Mouse (Mus musculus) adrenal gland, postnatal 10 days (tissue): ENCODE data around the gene Tex11. TPM values are rescaled to one million over a fixed set of nuclear protein-coding genes. Genes with fewer than 3 reads are reported as not detected.
"Not testable (repeated sequence)": the region's sequence is repeated elsewhere in the genome, so short reads cannot be mapped to it uniquely, and the experiment has no call there.

ENCODE experiments used
- DNase-seq: peaks from one replicate; pipeline ENCODE4 v3.0.0; 2021; ENCODE audit warnings: mixed read lengths
- long read RNA-seq, 2 experiments: library from polyadenylated mRNA; stranded (forward); transcript quantifications; one replicate each; pipeline ENCODE4 v2.0.0; 2021
- total RNA-seq, 2 experiments: library from RNA; stranded (reverse); gene quantifications; 2 replicates each; pipeline ENCODE4 v1.2.3; 2021

Tex11 gene
- not detected for total RNA-seq
- long read RNA-seq, experiment 1: 0 reads
- long read RNA-seq, experiment 2: 0 reads

DNA sequence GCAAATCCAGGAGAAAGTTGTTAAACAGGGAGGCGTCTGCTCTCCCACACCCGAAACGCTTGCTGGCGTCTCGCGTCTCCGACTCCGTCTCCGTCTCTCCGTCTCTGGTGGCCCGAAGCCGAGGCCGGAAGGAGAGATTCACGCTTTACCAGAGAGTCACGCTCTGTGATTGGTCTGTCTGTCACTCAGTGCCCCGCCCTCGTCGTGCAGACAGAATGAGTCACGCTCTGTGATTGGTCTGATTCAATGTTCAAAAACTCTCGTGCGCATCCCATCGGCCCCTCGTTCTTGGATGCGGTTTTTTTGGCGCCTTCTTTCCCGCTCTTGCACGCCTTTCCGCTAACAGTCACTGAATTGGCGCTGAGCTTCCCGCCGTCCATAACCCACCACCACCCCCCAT is at the start of gene Tex11:
Gene Tex11 (minus strand): TSS at position 127 of the 400 bp plus-strand sequence.
- no peak for DNase-seq

DNA sequence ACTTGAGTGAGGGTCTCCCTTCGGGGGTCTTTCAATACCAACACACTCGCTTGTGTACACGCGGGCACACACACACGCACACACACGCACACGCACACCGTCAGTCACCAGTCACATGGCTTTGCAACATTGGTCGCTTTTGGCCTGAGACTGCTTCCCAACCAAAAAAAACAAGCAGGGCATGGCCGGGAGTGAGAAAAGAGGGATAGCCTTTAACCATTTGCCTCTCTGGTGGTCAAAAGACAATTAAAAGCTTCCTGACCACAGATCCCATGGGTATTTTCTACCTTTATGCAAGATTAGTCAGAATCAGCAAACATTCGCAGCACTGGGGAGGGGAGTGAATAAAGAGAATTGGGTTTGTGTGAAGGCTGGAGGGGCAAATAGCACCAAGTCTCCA is 26.5 kb upstream of the Tex11 start, which contains the start of gene Slc7a3:
Gene Slc7a3 (minus strand): TSS at position 101 of the 400 bp plus-strand sequence.
- DNase-seq: no peak

DNA sequence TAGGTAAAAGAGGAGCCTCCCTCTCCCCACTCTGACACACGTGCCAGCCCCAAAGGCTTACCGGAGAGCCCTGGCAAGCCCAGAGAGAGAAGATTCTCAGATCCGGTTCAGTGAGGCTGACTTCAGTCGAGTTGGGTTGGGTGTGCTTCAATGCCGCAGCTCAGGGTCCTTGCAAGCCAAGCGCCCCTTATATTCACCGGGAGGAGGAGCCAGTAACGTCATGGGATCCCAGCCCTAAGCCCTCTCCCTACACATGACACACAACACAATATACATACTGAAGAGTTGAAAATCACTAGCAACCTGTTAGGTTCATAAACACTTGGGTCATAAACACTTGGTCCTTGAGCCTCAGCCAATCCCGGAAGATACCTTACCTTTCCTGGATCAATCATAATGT is 25.7 kb upstream of the Tex11 start:
- DNase-seq: not testable (repeated sequence)

DNA sequence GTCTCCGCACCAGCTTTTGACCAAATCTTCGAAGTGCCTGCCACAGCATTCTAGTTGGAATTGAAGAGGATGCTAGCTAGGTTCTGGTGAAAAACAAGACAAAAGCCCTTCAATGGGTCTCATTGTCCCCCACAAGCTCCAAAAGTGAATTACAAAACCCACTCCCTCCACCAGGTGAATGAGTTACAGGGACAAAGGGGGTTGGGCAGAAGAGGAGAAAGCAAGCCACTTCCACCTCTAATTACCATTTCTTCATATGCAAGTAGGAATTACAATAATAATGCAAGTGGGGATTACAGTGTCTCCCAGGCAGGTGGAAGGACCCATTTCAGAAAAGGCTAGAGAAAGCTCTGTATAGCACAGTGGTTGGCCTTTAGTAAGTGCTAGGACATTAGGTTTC is 24.7 kb upstream of the Tex11 start:
- no peak for DNase-seq

DNA sequence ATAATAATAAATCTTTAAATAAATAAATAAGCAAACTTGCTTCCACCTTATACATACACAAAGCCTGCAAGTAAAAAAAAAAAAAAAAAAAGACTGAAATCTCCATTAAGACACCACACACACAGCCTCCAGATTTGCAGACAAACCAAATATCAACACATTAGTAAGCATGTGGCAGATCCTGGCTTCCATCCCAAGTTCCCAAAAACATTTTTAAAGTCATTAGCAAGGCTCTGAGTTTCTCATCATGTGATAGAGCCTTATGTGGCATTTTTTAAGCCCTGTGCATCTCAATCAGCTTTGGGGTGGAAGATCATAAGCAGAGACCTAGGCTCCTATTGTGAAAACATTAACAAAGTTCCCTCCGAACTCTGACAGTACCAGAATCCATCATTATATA is 5.8 kb upstream of the Tex11 start:
- no peak for DNase-seq

DNA sequence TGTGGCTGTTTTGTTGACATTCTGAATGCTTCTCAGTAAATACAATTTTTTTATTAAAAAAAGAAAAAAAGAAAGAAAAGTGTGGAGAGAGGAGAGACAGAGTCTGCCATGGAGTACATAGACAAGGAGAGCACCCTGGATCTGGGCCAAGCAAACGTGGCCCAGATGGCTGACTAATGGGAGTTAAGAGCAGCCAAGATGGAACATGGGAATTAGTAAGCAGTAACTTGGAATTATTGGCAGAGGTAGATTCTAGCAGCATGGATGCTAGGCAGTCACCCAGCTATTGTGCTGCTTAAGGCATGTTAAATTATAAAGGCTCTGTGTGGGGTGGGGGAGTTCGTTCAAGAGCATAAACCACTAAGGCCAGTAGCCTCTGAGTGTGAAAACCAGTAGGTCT is 4.0 kb upstream of the Tex11 start:
- DNase-seq: peak; percentile 14

DNA sequence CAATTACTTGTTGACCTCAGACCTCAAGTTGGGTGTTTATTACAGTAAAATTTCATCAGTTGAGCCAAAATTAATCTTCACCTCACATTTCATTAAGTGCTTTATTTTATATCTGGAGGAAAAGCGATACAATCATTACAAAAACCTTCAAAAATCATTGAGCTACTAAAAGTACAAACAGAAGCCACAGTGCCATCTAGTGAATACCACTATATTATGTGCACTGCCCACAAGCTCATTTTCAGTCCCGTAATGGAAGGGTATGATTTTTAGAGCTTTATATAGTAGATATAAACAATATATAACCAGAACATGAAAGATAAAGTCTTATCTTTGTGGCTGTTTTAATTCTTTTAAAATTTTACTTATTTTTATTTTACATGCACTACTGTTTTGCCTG is 115.8 kb downstream of the Tex11 start:
- DNase-seq: peak; percentile 1

DNA sequence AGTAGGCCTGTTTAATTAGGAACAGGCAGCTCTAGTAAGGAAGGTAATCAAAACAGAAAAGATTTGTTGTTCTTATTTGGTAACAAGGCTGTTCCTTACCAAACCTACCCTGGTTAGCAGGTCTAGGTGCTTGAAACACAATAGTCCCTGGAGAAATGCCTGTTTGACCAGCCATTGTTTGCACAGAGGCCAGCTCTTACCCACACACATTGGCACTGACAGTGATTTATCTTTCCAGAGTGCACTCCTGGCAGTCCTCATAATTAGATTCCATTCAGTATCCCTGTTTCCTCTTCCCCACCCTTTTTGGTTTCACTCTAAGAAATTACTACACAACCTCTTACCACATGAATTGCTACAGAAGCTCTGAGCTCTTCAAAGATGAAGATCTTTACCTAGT is 220.3 kb downstream of the Tex11 start:
- DNase-seq: no peak

DNA sequence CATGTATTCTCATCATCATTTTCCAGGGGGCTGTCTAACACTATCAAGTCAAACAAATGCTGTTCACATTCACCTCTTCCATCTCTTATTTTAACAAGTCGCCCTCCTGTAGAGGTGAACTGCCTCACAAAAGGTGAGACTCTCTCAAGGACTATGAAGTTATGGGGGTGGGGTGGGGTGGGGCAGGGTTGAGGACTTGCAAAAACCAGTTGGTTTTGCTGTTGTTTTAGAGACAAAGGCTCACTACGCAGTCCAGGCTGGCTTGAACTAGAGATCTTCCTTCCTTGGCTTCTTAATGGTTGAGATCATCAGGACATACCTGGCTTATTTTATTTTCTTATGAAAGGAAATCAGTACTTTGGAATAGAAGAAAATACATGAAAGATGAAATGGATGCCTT is 226.7 kb downstream of the Tex11 start:
- no peak for DNase-seq

DNA sequence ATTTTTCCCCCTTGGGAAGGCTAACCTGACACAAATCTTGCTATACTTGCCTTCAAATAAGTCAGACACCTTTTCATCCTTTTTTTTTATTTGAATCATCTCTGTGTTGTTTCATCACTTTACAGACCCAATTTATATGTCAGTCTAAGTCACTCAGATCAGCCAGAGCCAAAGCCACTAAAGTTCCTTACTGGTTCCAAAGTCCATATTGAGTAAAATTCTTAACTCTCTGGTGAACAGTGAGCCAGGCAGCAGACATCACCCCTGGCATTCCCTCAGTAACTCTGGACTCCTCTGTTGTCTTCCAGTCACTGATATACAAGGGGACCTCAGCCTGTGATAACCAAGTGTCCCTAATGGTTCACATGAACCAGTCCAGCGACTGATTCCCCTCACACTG is 233.9 kb downstream of the Tex11 start:
- no peak for DNase-seq

DNA sequence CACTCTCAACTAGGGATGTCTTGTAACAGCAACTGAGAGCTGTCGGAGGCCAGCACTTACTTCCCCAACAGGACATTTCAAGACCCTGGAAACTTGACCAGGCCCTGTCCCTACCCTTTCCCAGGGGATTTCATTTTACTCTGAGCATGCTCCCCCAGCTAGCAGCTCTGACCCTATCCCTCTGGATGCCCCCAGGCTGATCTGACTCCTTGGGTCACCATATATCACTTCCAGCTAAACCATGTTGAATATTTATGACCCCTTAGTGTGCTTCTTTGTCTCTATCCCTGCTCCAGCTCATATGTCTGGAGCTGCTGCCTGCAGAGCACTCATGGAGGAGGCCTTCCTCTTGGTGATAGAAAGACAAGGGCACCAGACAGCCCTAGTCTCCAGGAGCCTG is 238.3 kb downstream of the Tex11 start:
- DNase-seq: no peak

DNA sequence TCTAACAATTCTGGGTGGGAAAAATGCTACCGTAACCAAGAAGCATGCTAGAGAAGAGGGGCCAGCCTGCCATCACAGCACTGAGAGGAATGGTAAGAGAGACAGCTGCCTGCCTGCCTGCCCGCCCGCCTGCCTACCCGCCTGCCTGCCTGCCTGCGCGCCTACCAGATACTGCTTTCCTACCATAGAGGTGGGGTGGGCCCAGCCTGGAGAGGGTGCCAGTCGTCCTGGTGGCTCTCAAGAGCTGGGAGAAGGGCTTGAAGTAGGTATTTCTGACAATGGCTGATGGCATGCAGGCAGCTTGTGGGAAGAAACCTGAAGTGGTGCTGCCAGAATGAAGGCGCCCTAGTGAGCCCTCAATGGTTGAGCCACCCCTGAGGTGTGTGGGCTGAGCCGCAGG is 240.8 kb downstream of the Tex11 start:
- DNase-seq: no peak

DNA sequence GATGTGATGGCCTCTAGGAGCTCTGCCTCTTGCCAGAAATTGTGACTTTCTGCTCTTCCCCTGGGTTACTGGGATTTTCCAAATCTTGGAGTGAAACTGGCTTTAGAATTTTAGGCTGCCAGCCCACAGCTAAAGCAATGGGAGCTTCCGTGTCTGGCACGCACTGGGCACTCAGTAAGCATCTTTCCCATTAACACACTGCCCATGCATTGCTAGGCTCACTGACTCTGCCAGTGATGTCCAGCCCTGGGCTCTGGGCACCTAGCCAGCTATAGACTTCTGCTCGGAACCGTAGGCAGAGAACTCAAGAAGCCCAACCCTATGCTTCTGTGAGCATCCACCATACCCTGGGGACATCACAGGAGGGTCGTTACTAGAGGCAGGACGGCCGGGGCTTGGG is 243.7 kb downstream of the Tex11 start:
- DNase-seq: peak; percentile 18

DNA sequence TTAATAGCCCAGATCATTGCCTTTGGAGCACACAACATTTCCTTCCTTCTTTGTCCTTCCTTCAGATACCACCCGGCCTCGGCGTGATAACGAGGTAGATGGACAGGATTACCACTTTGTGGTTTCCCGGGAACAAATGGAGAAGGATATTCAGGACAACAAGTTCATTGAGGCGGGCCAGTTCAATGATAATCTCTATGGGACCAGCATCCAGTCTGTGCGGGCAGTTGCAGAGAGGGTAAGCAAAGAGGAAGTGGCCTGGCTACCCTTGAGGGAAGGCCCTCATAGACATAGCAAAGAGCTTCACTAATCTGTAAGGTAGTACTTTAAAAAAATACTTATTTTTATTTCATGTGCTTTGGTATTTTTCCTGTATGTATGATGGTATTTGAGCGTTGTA is 245.3 kb downstream of the Tex11 start:
- DNase-seq: no peak

DNA sequence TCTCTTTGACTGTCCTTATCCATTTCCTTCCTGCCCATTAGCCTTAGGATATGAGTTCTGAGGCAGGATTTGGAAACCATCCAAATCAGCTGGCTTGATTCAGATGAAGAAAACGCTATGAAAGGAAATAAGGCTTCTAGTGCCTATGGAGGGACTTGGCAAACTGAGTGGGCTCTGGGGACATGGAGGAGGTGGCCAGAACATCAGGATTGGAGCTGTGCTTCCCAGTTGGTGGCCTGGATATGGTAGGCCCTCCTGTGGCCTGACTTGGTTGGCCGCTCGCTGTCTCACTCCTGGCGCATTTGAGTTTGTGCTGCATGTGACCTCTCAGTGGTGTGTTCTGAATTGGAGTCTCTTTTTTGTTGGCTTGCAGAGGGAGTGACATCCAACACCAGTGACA is 248.3 kb downstream of the Tex11 start:
- DNase-seq: no peak

DNA sequence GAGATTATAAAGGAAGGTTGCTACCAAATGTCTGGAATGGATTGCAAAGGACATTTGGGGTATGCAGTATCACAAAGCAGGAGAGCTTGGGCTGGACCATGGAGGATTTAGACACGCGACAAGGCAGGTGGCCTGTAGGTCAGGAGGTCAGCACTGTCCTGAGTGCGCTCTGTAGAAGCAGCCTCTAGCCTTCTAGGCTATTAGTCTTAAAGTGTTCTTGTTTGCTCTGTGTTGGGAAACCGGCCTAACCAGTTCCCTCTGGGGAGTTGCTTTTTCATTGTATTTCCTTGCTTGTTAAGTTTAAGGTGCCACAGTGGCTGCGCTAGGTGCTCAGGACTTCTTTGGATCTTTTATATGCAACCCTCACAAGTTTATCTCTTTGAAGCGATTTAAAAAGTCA is 257.4 kb downstream of the Tex11 start:
- no peak for DNase-seq

DNA sequence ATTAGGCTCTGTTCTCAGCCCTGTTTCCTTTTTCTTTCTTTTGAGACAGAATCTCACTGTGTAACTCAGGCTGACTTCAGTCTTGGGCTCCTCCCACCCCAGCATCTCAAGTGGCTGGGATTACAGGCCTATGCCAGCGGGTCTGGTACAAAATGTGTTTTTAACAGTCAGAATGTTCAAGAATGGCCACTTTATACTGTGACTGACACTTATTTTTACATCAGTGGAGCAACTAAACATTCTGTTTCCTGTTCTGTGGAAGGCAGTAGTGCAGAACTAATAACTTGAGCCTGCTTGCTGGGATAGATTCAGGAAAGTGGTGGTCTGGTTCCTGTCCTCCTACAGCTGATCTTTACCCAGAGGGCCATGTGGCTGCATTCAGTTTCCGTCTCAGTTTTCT is 258.8 kb downstream of the Tex11 start:
- DNase-seq: no peak

DNA sequence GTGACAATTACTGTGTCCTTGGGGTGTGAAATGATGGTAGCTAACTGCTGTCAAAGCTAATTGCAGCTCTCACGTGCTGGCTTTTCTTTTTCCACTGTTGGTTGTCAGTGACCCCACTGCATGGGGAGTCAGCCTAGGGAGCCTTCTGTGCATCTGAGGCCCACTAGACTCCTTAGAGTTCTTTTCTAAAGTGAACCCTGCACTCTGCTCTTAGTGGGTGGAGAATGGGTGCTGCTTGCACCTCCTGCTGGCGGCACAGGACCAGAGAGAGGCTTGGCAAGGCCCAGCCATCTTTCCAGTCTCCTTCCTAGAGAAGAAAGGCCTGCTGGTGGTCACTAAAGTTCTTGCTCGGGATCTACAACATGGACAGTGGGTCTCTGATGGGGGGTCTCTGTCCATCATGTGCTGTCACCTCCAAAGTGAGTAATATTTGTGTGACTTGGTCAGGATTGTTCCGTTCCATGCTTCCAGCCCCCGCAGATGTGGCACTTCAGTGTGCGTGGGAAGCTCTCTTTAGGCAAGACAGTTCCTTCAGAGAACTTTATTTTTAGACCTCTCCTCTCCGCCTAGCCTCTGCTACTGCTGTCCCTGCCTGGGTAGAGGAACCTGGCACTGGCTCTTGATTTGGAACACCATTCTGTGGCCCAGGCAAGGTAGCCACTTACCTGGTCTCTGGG is 261.5 kb downstream of the Tex11 start:
- DNase-seq: no peak

DNA sequence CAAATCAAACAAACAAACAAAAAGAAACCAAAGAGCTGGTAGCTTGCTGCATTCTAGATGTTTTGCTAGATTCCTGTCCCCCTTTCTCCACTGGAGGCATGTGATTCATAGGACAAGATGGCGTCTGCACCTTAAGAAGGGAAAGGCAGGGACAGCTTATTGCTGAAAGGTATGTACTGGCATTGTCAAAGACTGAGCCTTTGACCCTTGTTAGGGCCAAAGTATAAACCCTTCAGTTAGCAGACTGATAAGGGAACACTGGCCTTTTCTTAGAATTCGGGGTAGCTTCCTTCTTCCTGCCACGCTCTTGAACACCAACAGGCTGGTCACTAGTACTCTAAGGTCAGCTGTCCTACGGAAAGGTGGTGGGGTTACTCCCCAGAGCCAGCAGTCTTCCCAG is 262.1 kb downstream of the Tex11 start:
- DNase-seq: no peak

DNA sequence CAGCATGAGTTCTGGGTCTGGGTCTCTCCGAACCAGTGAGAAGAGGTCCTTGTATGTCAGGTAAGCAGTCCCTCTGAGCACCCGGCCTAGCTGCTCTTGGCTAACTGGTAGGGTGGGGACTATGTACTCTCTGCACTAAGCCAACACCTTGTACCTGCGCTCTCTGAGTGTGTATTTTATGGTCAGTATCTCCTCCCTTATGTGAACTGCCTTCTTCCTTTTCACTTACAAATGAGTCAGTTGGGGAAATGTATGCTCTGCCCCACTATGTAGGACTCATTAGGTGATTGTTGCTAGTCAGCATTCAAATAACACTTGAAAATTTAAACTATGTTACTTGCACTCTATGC is 262.8 kb downstream of the Tex11 start:
- no peak for DNase-seq

DNA sequence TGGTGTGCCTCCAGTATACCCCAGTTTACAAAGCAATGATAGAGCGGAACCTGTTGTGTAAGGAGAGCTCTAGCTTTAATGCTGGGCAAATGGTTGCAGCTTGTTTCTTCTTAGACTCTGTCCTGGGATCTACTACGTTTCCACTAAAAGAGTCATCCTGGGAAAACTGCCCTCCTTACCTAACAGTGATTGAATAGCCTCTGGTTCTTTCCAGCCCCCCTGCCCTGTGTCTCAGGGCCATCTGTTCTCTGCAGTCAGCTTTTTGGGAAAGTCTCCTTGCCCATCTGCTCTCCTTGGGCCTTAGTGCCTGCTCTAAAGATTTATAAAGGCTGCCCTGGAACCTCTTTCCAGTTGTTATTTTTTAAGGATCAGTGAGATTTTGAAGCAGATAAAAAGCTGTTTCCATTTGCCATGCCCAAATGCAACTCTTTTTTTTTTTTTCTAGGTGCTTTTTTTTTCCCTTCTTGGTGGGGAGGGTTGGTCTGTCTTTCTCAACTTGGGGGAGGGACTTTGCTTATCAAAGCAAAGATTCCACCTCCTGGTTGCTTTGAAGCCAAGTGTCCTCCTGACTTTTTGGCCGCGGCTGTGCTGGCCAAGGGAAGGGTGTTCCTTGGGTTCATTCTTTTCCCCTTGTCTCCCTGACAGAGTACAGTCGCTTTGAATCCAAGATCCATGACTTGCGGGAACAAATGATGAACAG is 263.3 kb downstream of the Tex11 start:
- DNase-seq: no peak

DNA sequence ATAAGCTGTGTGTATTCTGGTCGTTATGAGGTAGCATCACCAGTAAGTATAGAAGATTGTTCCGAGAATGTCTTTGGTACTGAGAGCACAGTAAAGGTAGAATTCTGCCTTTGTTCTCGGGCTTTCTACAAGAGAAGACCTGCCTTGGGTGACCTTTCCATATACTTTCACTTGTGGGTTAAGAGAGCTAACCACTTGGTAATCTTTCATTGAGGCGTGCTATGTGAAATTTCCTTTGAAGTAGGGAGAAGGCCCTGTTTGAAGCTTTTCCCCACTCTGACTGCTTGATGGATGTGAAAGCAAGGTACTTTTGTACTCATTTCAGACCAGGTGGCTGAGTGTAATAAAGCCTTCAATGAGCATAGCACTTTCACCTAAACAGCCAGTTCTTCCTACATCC is 270.1 kb downstream of the Tex11 start:
- no peak for DNase-seq
